Mouse (Mus musculus) limb, embryonic 12.5 days (tissue): Measurements from ENCODE around the gene Gtf3c2. TPM values are rescaled to one million over a fixed set of nuclear protein-coding genes. Genes with fewer than 3 reads are reported as not detected.
"Not testable (repeated sequence)": the region's sequence is repeated elsewhere in the genome, so short reads cannot be mapped to it uniquely, and the experiment has no call there.

ENCODE experiments used
- ATAC-seq: fragments of 200-750 bp; cut with Nextera tagmentation; 2 replicates; pipeline ENCODE4 v1.8.0; 2017; ENCODE audit warnings: low read depth, moderate TSS enrichment; ENCODE audit not compliant: insufficient number of reproducible peaks, insufficient read depth, low FRiP score, low TSS enrichment
- H3K27ac ChIP-seq: fragments of 300-500 bp; sonication (generic); 2 replicates; pipeline ENCODE4 v1.5.1; 2016; ENCODE audit warnings: mild to moderate bottlenecking, moderate library complexity
- H3K27me3 ChIP-seq: fragments of 300-500 bp; sonication (generic); 2 replicates; pipeline ENCODE4 v1.6.1; 2016; ENCODE audit warnings: mild to moderate bottlenecking, moderate library complexity
- H3K36me3 ChIP-seq: fragments of 300-500 bp; sonication (generic); 2 replicates; pipeline ENCODE4 v1.6.1; 2016; ENCODE audit warnings: mild to moderate bottlenecking, moderate library complexity
- H3K4me1 ChIP-seq: fragments of 300-500 bp; sonication (generic); replicated peaks from 2 replicates; pipeline ENCODE4 v1.6.1; 2016
- H3K4me2 ChIP-seq: fragments of 300-500 bp; sonication (generic); 2 replicates; pipeline ENCODE4 v1.6.1; 2016; ENCODE audit warnings: mild to moderate bottlenecking, moderate library complexity
- H3K4me3 ChIP-seq: fragments of 300-500 bp; sonication (generic); replicated peaks from 2 replicates; pipeline ENCODE4 v1.5.1; 2016; ENCODE audit warnings: mild to moderate bottlenecking
- H3K9ac ChIP-seq: fragments of 300-500 bp; sonication (generic); replicated peaks from 2 replicates; pipeline ENCODE4 v1.6.1; 2016; ENCODE audit warnings: mild to moderate bottlenecking, moderate library complexity
- H3K9me3 ChIP-seq: fragments of 300-500 bp; sonication (generic); 2 replicates; pipeline ENCODE4 v1.6.1; 2016; ENCODE audit warnings: mild to moderate bottlenecking, moderate library complexity
- WGBS: fragments of 180-500 bp; shearing (Covaris S2); methylation state at CpG from one replicate; pipeline ENCODE4 v1.1.7; 2016; 5-methylcytosine and 5-hydroxymethylcytosine counted together
- polyA plus RNA-seq: library from polyadenylated mRNA; unstranded; fragments of >200 nt; fragmentation: Nextera tagmentation; extraction: Ambion mirVana; gene quantifications from 2 replicates; pipeline ENCODE4 v1.2.1, GENCODE M21; 2016

Gene Gtf3c2
- 101 and 108 TPM in 2 replicates for polyA plus RNA-seq

GRCm38 (mm10) chr5:31179766-31180630, at the start of gene Gtf3c2, which contains the start of gene Gm29609:
TSS of gene Gtf3c2 (minus strand) at chr5:31180144.
TSS of gene Gm29609 (minus strand) at chr5:31179911.
- H3K4me3 ChIP-seq = peak within 1 kb of the TSS; percentile 66
- H3K27ac ChIP-seq = peak within 1 kb of the TSS; percentile 98
- peak; percentile 98 for ATAC-seq
- H3K9me3 ChIP-seq = no peaks in the 10 kb centered on the region
- H3K4me2 ChIP-seq = peak within 1 kb of the TSS; percentile 82
- peaks cover 5% of the 10 kb centered on the region; the same call in 1 of the 2 replicates for H3K4me1 ChIP-seq
- WGBS = under 1% methylated on average over 59 of the region's 59 CpGs
- peak within 1 kb of the TSS; percentile 83 for H3K9ac ChIP-seq
- H3K27me3 ChIP-seq = no peaks in the 10 kb centered on the region
- peaks cover 8% of the 10 kb centered on the region for H3K36me3 ChIP-seq

GRCm38 (mm10) chr5:31226641-31227040, 46.7 kb upstream of the Gtf3c2 start:
- H3K9me3 ChIP-seq = no peaks in the 10 kb centered on the region
- H3K36me3 ChIP-seq = no peaks in the 10 kb centered on the region
- no peak for ATAC-seq
- 65% methylated on average over 1 of the region's 1 CpGs for WGBS
- H3K27me3 ChIP-seq = no peaks in the 10 kb centered on the region
- no peak overlapping the region for H3K4me2 ChIP-seq
- no peak overlapping the region for H3K27ac ChIP-seq
- H3K9ac ChIP-seq = no peak overlapping the region
- 0 out of 2 replicates have a peak, but pooled peaks cover 3% of the 10 kb centered on the region for H3K4me1 ChIP-seq
- H3K4me3 ChIP-seq = no peak overlapping the region

- ATAC-seq = no peak
- Histone ChIP-seq H3K27me3 (no peaks in the 10 kb centered on the region), H3K4me3 (no peak overlapping the region), H3K4me1 (peaks cover 9% of the 10 kb centered on the region; the same call in 1 of the 2 replicates), H3K27ac (no peak overlapping the region), H3K4me2 (no peak overlapping the region), H3K9ac (no peak overlapping the region), H3K36me3 (no peaks in the 10 kb centered on the region), H3K9me3 (no peaks in the 10 kb centered on the region)
- WGBS = 91% methylated on average over 9 of the region's 9 CpGs
These were observed 42.8 kb upstream of the Gtf3c2 start for GRCm38 (mm10) chr5:31222696-31223095.

- Histone ChIP-seq H3K27ac (peak overlapping the region; percentile 96), H3K9ac (peak overlapping the region; percentile 88), H3K4me2 (peak overlapping the region; percentile 82), H3K9me3 (no peaks in the 10 kb centered on the region), H3K27me3 (no peaks in the 10 kb centered on the region), H3K36me3 (no peaks in the 10 kb centered on the region), H3K4me3 (peak overlapping the region; percentile 95), H3K4me1 (peaks cover 9% of the 10 kb centered on the region; the same call in 1 of the 2 replicates)
- no peak for ATAC-seq
- 13% methylated on average over 11 of the region's 11 CpGs for whole genome bisulfite sequencing
These were observed 41.5 kb upstream of the Gtf3c2 start for GRCm38 (mm10) chr5:31221304-31221945.

- Histone ChIP-seq H3K9ac (peak within 1 kb of the TSS; percentile 88), H3K4me2 (peak within 1 kb of the TSS; percentile 82), H3K27ac (peak within 1 kb of the TSS; percentile 96), H3K27me3 (no peaks in the 10 kb centered on the region), H3K4me3 (peak within 1 kb of the TSS; percentile 95), H3K36me3 (no peaks in the 10 kb centered on the region), H3K9me3 (no peaks in the 10 kb centered on the region), H3K4me1 (peaks cover 9% of the 10 kb centered on the region; the same call in 1 of the 2 replicates)
- peak; percentile 93 for ATAC-seq
- under 1% methylated on average over 70 of the region's 70 CpGs for WGBS
These were observed 40.7 kb upstream of the Gtf3c2 start, which contains the start of gene Ppm1g for GRCm38 (mm10) chr5:31220448-31221303. TSS of gene Ppm1g (minus strand) at chr5:31220687.

- no peaks in the 10 kb centered on the region for H3K27me3 ChIP-seq
- H3K4me2 ChIP-seq = peak overlapping the region; percentile 82
- H3K4me3 ChIP-seq = peak overlapping the region; percentile 95
- H3K27ac ChIP-seq = peak overlapping the region; percentile 96
- H3K9ac ChIP-seq = peak overlapping the region; percentile 88
- no peaks in the 10 kb centered on the region for H3K9me3 ChIP-seq
- WGBS = under 1% methylated on average over 40 of the region's 40 CpGs
- H3K36me3 ChIP-seq = no peaks in the 10 kb centered on the region
- peak; percentile 52 for ATAC-seq
- peaks cover 9% of the 10 kb centered on the region; the same call in 1 of the 2 replicates for H3K4me1 ChIP-seq
These were observed 40.0 kb upstream of the Gtf3c2 start for GRCm38 (mm10) chr5:31219911-31220447.

- Histone ChIP-seq H3K27ac (peak overlapping the region; percentile 96; the same call in 1 of the 2 replicates), H3K9me3 (no peaks in the 10 kb centered on the region), H3K27me3 (no peaks in the 10 kb centered on the region), H3K4me3 (peak overlapping the region; percentile 95), H3K4me1 (peaks cover 9% of the 10 kb centered on the region; the same call in 1 of the 2 replicates), H3K36me3 (no peaks in the 10 kb centered on the region), H3K4me2 (peak overlapping the region; percentile 82), H3K9ac (peak overlapping the region; percentile 88)
- ATAC-seq = no peak
- 2% methylated on average over 11 of the region's 11 CpGs for WGBS
These were observed 39.5 kb upstream of the Gtf3c2 start for GRCm38 (mm10) chr5:31219474-31219873.

GRCm38 (mm10) chr5:31219070-31219469, 39.1 kb upstream of the Gtf3c2 start:
- H3K36me3 ChIP-seq = no peaks in the 10 kb centered on the region
- H3K27ac ChIP-seq = no peak overlapping the region
- H3K4me1 ChIP-seq = peaks cover 9% of the 10 kb centered on the region; the same call in 1 of the 2 replicates
- WGBS = 1% methylated on average over 2 of the region's 2 CpGs
- no peak overlapping the region; the same call in 1 of the 2 replicates for H3K9ac ChIP-seq
- ATAC-seq = no peak
- no peaks in the 10 kb centered on the region for H3K9me3 ChIP-seq
- H3K27me3 ChIP-seq = no peaks in the 10 kb centered on the region
- peak overlapping the region; percentile 82 for H3K4me2 ChIP-seq
- peak overlapping the region; percentile 95 for H3K4me3 ChIP-seq

- H3K4me1 ChIP-seq = peaks cover 9% of the 10 kb centered on the region; the same call in 1 of the 2 replicates
- no peak for ATAC-seq
- H3K9ac ChIP-seq = no peak overlapping the region
- H3K36me3 ChIP-seq = no peaks in the 10 kb centered on the region
- H3K27ac ChIP-seq = no peak overlapping the region
- H3K27me3 ChIP-seq = no peaks in the 10 kb centered on the region
- WGBS = 61% methylated on average over 7 of the region's 7 CpGs
- no peak overlapping the region for H3K4me2 ChIP-seq
- no peak overlapping the region for H3K4me3 ChIP-seq
- no peaks in the 10 kb centered on the region for H3K9me3 ChIP-seq
These were observed 38.4 kb upstream of the Gtf3c2 start for GRCm38 (mm10) chr5:31218294-31218693.

- H3K9ac ChIP-seq, H3K27ac ChIP-seq, H3K27me3 ChIP-seq, H3K36me3 ChIP-seq, H3K4me3 ChIP-seq, H3K4me2 ChIP-seq, H3K4me1 ChIP-seq, H3K9me3 ChIP-seq, ATAC-seq: not testable (repeated sequence)
- 91% methylated on average over 6 of the region's 6 CpGs for WGBS
These were observed 36.6 kb upstream of the Gtf3c2 start for GRCm38 (mm10) chr5:31216554-31216953.
